Mouse (Mus musculus): ENCODE results near the gene Lin54. TPM values are rescaled to one million over a fixed set of nuclear protein-coding genes. Genes with fewer than 3 reads are reported as not detected.
A peak's percentile ranks its signal among the peaks of the same experiment; 100 is the strongest.
"Not testable (repeated sequence)": the region's sequence is repeated elsewhere in the genome, so short reads cannot be mapped to it uniquely, and the experiment has no call there.

Gene Lin54
- polyA plus RNA-seq, 1 experiment, result 13.8 TPM

DNA sequence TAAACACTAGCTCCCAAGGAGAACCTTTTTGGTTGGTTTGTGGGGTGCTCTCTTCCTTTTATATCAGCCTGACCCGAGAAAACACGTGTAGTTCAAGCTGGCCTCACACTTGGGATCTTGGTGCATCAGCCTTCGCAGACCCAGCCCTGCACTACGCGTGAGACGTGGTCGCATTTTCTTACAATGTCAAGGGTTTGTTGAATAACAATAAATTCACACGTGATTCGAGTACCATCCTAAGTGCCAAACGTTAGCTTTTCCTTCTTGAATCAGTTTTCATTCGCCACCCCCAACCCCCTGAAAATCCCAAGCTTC is 70.4 kb downstream of the Lin54 start:
- Histone ChIP-seq H3K4me3 (ENCODE audit: control insufficient read depth, low read depth, low read length) (peak overlapping the region; percentile 96), H3K27ac (ENCODE audit: control insufficient read depth, insufficient read depth, low read depth, low read length) (peak overlapping the region; percentile 82), H3K36me3 (ENCODE audit: control insufficient read depth, insufficient read depth, low read length) (no peaks in the 10 kb centered on the region; the same call in 1 of the 2 replicates), H3K4me1 (ENCODE audit: control insufficient read depth, insufficient read depth, low read length) (peaks cover 2% of the 10 kb centered on the region), H3K27me3 (ENCODE audit: control insufficient read depth, insufficient read depth, low read length) (no peaks in the 10 kb centered on the region)
- TF ChIP-seq POLR2A (IDR thresholded peaks at IDR 0.05; ENCODE audit: control insufficient read depth, low read depth, low read length) (no peak), CTCF (IDR thresholded peaks at IDR 0.05; ENCODE audit: control insufficient read depth, insufficient read depth, insufficient replicate concordance, low read depth, low read length) (no peak)

DNA sequence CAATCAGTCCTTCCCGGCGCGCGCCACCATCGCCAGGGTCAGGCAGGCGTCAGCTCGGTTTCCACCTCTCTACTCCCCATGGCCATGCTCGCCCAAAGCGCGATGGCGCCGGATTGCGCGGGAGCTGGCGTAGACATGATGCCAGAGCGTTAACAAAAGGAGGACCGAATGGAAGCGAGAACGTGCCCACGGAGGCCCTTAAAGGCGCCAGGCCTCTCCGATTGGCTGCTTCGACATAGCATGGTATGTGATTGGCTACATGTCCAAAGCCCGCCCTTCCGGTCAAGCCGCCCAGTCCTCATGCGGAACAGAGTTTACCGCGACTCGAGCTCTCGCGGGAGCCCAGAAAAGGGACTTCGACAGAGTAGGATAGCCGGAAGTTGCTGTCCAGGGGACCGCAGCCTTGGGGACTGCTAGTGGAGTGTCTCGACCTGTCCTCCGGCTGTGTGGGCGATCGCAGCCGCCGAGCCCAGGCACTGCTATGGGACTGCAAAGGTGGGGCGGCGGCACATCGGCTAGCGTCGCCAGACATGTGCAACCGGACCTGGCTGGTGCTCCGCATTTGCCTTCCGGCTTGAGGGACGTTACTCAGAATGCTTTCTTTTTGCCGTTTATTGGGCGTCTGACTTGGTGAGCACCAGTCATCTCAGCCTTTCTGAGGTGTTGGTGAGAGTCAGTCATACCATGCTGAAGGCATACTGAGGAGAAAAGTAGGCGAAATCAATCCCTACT is 70.9 kb downstream of the Lin54 start:
- Histone ChIP-seq H3K27me3 (ENCODE audit: control insufficient read depth, insufficient read depth, low read length) (no peaks in the 10 kb centered on the region), H3K27ac (ENCODE audit: control insufficient read depth, insufficient read depth, low read depth, low read length) (peak overlapping the region; percentile 93), H3K4me3 (ENCODE audit: control insufficient read depth, low read depth, low read length) (peak overlapping the region; percentile 96), H3K36me3 (ENCODE audit: control insufficient read depth, insufficient read depth, low read length) (no peaks in the 10 kb centered on the region; the same call in 1 of the 2 replicates), H3K4me1 (ENCODE audit: control insufficient read depth, insufficient read depth, low read length) (peaks cover 2% of the 10 kb centered on the region)
- TF ChIP-seq POLR2A (IDR thresholded peaks at IDR 0.05; ENCODE audit: control insufficient read depth, low read depth, low read length) (peak; percentile 93), CTCF (IDR thresholded peaks at IDR 0.05; ENCODE audit: control insufficient read depth, insufficient read depth, insufficient replicate concordance, low read depth, low read length) (no peak)

DNA sequence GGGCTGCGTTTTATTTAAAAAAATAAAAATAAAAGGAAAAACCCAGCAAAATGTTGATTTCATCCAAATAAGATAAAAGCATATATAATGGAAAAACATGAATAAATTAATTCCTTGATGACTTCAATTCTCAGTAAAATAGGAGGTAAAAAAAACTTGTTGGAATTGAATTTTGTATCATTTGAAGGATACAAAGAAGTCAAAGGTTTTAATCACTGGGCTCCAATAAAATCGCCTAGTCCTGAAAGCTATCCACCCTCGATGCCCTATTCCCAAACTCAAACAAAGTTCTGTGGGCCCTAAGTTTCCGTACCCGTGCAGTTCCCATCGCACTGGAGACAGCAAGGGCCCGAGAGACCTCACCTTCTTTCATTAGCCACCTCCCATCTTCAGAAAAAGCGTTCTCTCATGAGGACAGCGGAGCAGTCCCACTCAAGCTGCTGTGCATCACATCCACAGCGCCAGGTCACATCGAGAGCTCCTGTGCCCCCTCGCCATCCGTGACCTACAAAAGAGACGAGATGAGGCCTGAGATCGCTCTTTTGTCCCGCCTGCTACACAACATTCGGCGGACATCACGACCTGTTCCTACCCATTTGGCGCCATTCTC is 71.6 kb downstream of the Lin54 start:
- no peaks in the 10 kb centered on the region; the same call in 1 of the 2 replicates for H3K36me3 ChIP-seq (ENCODE audit: control insufficient read depth, insufficient read depth, low read length)
- peak overlapping the region; percentile 96 for H3K4me3 ChIP-seq (ENCODE audit: control insufficient read depth, low read depth, low read length)
- no peaks in the 10 kb centered on the region for H3K27me3 ChIP-seq (ENCODE audit: control insufficient read depth, insufficient read depth, low read length)
- TF ChIP-seq POLR2A (IDR thresholded peaks at IDR 0.05; ENCODE audit: control insufficient read depth, low read depth, low read length), result no peak
- H3K4me1 ChIP-seq (ENCODE audit: control insufficient read depth, insufficient read depth, low read length), result peaks cover 2% of the 10 kb centered on the region
- H3K27ac ChIP-seq (ENCODE audit: control insufficient read depth, insufficient read depth, low read depth, low read length), result peak overlapping the region; percentile 93

DNA sequence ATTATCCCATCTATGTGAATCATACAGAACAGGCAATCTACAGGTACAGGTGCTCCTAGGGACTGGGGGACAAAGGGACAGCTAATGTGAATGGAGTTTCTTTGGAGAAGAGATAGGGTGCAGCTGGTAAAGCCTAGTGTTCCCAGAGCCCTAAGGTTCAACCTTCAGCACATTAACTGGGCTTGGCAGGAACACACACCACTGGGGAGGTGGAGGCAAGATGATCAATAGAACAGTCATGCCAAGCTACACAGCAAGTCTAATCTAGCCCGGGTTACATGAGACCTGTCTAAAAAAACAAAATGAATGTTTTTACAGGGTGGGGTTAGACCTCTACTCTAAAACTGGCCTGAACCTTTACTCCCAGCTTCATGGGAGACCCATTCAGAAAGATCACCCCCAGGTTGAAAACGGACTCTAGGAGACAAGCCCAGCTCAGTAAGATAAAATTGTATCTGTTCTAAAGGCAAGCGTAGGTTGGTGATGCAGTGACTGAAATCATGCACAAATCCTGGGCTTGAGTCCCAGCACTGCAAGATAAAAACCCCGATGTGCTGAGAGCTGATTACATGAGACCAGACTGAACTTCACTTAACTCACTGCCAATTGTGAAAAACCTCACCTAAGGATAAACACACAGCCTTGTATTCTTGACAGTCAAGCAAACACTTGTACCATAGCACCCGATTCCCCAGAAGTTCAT is 72.3 kb downstream of the Lin54 start:
- H3K4me3 ChIP-seq (ENCODE audit: control insufficient read depth, low read depth, low read length), result peak overlapping the region; percentile 52; the same call in 1 of the 2 replicates
- no peaks in the 10 kb centered on the region for H3K27me3 ChIP-seq (ENCODE audit: control insufficient read depth, insufficient read depth, low read length)
- H3K27ac ChIP-seq (ENCODE audit: control insufficient read depth, insufficient read depth, low read depth, low read length), result no peak overlapping the region
- TF ChIP-seq POLR2A (IDR thresholded peaks at IDR 0.05; ENCODE audit: control insufficient read depth, low read depth, low read length), result no peak
- TF ChIP-seq CTCF (IDR thresholded peaks at IDR 0.05; ENCODE audit: control insufficient read depth, insufficient read depth, insufficient replicate concordance, low read depth, low read length), result no peak
- H3K36me3 ChIP-seq (ENCODE audit: control insufficient read depth, insufficient read depth, low read length), result no peaks in the 10 kb centered on the region; the same call in 1 of the 2 replicates
- peaks cover 2% of the 10 kb centered on the region for H3K4me1 ChIP-seq (ENCODE audit: control insufficient read depth, insufficient read depth, low read length)

DNA sequence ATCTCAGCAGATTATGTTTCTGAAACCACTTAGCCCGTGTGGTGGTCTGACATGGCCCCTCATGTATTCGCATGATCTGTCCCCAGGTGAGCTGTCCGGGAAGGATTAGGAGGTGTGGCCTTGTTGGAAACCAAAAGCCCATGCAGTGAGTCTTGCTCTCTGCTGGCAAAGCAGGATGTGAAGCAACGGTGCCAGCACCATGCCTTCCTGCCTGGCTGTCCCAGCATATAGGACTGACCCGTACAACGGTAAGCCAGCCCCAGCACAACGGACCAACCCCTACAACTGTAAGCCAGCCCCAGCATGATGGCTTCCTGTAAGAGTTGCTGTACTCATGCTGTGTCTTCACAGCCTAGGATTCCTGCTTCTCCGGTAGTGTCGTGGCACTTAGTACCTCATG is 73.2 kb downstream of the Lin54 start:
- peaks cover 2% of the 10 kb centered on the region for H3K4me1 ChIP-seq (ENCODE audit: control insufficient read depth, insufficient read depth, low read length)
- H3K4me3 ChIP-seq (ENCODE audit: control insufficient read depth, low read depth, low read length), result no peak overlapping the region
- H3K27ac ChIP-seq (ENCODE audit: control insufficient read depth, insufficient read depth, low read depth, low read length), result no peak overlapping the region
- no peaks in the 10 kb centered on the region for H3K27me3 ChIP-seq (ENCODE audit: control insufficient read depth, insufficient read depth, low read length)
- no peaks in the 10 kb centered on the region; the same call in 1 of the 2 replicates for H3K36me3 ChIP-seq (ENCODE audit: control insufficient read depth, insufficient read depth, low read length)
- TF ChIP-seq CTCF (IDR thresholded peaks at IDR 0.05; ENCODE audit: control insufficient read depth, insufficient read depth, insufficient replicate concordance, low read depth, low read length) (no peak), POLR2A (IDR thresholded peaks at IDR 0.05; ENCODE audit: control insufficient read depth, low read depth, low read length) (no peak)

DNA sequence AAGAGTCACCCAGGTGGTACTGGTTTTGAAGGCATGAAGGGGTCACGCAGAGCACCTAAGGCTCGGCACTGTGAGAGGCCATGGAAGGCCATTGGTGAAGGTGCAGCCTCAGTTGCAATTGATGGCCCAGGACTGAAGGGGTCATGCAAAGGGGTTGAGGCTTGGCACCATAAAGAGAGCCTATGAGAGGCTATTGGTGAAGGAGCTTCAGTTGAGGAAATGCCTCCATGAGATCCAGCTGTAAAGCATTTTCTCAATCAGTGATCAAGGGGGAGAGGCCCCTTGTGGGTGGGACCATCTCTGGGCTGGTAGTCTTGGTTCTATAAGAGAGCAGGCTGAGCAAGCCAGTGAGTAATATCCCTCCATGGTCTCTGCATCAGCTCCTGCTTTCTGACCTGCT is 74.6 kb downstream of the Lin54 start:
- not testable (repeated sequence) for H3K27ac ChIP-seq (ENCODE audit: control insufficient read depth, insufficient read depth, low read depth, low read length); H3K27me3 ChIP-seq (ENCODE audit: control insufficient read depth, insufficient read depth, low read length); H3K4me1 ChIP-seq (ENCODE audit: control insufficient read depth, insufficient read depth, low read length); H3K36me3 ChIP-seq (ENCODE audit: control insufficient read depth, insufficient read depth, low read length); H3K4me3 ChIP-seq (ENCODE audit: control insufficient read depth, low read depth, low read length)

DNA sequence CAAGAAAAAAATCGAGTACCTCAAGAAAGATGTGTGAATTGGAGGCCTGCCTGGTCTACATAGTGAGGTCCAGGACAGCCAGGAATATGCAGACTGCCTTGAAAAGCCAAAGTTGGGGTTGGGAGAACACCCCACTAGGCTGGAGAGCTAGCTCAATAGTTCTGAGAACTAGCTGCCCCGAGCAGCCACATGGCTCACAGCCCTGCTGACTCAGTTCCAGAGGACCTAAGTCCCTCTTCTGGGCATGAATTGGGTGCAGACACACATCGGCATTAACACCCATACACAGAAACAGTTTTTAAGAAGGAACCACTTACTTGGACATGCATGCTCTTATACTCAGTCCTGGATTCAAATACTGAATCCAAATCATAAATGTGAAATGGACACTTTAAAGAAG is 76.2 kb downstream of the Lin54 start:
- peaks cover 2% of the 10 kb centered on the region for H3K4me1 ChIP-seq (ENCODE audit: control insufficient read depth, insufficient read depth, low read length)
- H3K27me3 ChIP-seq (ENCODE audit: control insufficient read depth, insufficient read depth, low read length), result no peaks in the 10 kb centered on the region
- no peak for TF ChIP-seq POLR2A (IDR thresholded peaks at IDR 0.05; ENCODE audit: control insufficient read depth, low read depth, low read length)
- no peak for TF ChIP-seq CTCF (IDR thresholded peaks at IDR 0.05; ENCODE audit: control insufficient read depth, insufficient read depth, insufficient replicate concordance, low read depth, low read length)
- no peak overlapping the region for H3K27ac ChIP-seq (ENCODE audit: control insufficient read depth, insufficient read depth, low read depth, low read length)
- no peak overlapping the region for H3K4me3 ChIP-seq (ENCODE audit: control insufficient read depth, low read depth, low read length)
- H3K36me3 ChIP-seq (ENCODE audit: control insufficient read depth, insufficient read depth, low read length), result peaks cover 1% of the 10 kb centered on the region

All from testis, adult 2 months (tissue).